Mouse (Mus musculus): ENCODE measurements around the gene Jund. TPM values are rescaled to one million over a fixed set of nuclear protein-coding genes. Genes with fewer than 3 reads are reported as not detected.

The Jund gene
- total RNA-seq, 2 experiments from 2014 or later: 129 to 138 TPM

GRCm38 (mm10) chr8:70725792-70726447 lies 27.2 kb downstream of the Jund start:
- peak in 1 of 2 experiments; percentile 52 for DNase-seq

GRCm38 (mm10) chr8:70726721-70727120 lies 28.0 kb downstream of the Jund start:
- DNase-seq: no peak

- no peak for DNase-seq
These were observed 31.2 kb downstream of the Jund start for GRCm38 (mm10) chr8:70729808-70730475.

GRCm38 (mm10) chr8:70730956-70731355 lies 32.2 kb downstream of the Jund start:
- DNase-seq: no peak

- DNase-seq: no peak
These were observed 39.0 kb downstream of the Jund start for GRCm38 (mm10) chr8:70737705-70738104.

- no peak for DNase-seq
These were observed 39.5 kb downstream of the Jund start for GRCm38 (mm10) chr8:70738211-70738610.

- DNase-seq: peak in 1 of 2 experiments; percentile 21
These were observed 42.9 kb downstream of the Jund start for GRCm38 (mm10) chr8:70741661-70742060.

- peak in 1 of 2 experiments; percentile 29 for DNase-seq
These were observed 43.4 kb downstream of the Jund start for GRCm38 (mm10) chr8:70742176-70742575.

- DNase-seq: peak; percentile 53 to 65
These were observed 44.4 kb downstream of the Jund start for GRCm38 (mm10) chr8:70742981-70743655.

- peak; percentile 85 to 91 for DNase-seq
These were observed 45.2 kb downstream of the Jund start for GRCm38 (mm10) chr8:70743656-70744590.

GRCm38 (mm10) chr8:70744806-70745205 lies 46.1 kb downstream of the Jund start:
- DNase-seq: peak in 1 of 2 experiments; percentile 20

GRCm38 (mm10) chr8:70745691-70746220 lies 47.0 kb downstream of the Jund start:
- DNase-seq: no peak

- no peak for DNase-seq
These were observed 47.9 kb downstream of the Jund start for GRCm38 (mm10) chr8:70746676-70747075.

- DNase-seq: no peak
These were observed 48.6 kb downstream of the Jund start for GRCm38 (mm10) chr8:70747211-70747890.

- no peak for DNase-seq
These were observed 49.7 kb downstream of the Jund start for GRCm38 (mm10) chr8:70748246-70749096.

- DNase-seq: peak in 1 of 2 experiments; percentile 4
These were observed 50.4 kb downstream of the Jund start for GRCm38 (mm10) chr8:70749097-70749674.
